Mouse (Mus musculus) CD4-positive, CD25-positive, alpha-beta regulatory T cell (primary cell): ENCODE results near the gene Paxx. TPM values are rescaled to one million over a fixed set of nuclear protein-coding genes. Genes with fewer than 3 reads are reported as not detected.

ENCODE experiments used
- polyA plus RNA-seq: library from polyadenylated mRNA; unstranded; fragments of 100-300 nt; shearing (Covaris generic); gene quantifications from one replicate; pipeline ENCODE4 v1.2.1, GENCODE M21; 2017

Gene Paxx
- polyA plus RNA-seq: 112 TPM

DNA sequence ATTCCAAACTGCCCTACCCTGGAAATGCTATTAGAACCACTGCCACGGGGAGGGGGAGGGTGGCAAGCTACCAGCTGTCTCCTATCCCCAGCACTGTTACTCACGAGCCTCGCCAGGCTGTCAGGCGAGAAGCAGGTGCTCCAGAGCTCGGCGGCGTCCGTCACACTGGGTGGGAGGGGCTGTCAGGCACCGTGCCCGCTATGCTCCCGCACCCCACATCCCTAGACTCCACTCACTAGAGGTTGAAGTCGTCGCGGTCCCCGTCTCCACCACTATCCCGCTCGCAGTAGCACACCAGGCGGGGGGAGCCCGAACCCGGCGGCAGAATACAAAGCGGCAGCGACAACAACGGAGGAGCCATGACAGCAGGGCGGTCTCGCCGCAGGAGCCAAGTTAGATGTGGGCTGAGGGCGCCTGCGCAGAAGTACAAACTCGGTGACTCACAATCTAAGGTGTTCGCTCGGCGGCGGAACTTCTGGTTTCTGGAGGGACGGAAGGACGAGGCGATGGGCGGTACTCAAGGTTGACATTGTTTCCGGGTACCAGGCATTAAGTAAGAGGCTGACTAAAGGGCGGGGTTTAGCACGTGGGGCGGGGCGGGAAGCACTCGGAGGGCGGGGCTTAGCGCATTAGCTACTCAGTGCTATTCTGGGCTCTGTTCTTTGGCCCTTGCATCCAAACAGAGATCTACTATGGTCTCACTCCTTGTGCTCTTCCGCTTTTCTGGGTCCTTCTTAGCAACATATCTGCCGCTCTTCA, at the start of gene Paxx:
Gene Paxx, minus strand, starts transcription at position 544 of the 759 bp plus-strand sequence.

DNA sequence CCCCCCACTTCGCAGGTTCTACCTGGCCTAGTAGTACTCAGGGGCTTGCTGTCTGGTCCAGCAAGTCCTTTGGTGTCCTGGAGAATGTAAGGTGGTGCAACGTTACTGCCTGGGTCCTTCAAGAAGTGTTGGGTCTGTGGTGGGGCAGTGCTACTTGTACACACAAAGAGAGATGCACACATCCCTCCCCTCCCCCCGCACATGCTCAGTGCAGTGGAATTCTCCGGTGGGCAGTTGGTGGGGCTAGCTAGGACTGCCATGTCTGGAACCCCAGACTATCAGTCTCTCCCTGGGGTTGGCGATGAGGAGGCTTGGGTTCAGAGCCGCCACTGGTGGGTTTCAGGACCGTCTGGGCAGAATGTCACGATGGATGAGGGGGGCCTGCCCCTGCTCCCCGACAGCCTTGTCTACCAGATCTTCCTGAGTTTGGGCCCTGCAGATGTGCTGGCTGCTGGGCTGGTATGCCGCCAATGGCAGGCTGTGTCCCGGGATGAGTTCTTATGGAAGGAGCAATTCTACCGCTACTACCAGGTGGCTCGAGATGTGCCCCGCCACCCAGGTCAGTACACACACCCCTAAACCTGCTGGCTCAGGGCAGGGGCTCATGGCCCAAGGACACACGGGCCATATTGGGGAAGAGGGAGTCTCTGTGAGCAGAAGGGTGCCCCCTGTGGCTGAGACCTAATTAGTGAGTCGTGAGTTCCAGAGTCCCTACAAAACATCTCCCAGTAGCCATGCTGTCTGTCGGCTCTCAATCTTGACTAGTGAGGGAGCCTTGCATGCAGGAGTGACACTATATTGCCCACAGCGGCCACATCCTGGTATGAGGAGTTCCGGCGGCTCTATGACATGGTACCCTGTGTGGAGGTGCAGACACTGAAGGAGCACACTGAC, 40.9 kb upstream of the Paxx start, which contains the start of gene C8g:
Gene C8g, minus strand, starts transcription at position 127 of the 894 bp plus-strand sequence.

DNA sequence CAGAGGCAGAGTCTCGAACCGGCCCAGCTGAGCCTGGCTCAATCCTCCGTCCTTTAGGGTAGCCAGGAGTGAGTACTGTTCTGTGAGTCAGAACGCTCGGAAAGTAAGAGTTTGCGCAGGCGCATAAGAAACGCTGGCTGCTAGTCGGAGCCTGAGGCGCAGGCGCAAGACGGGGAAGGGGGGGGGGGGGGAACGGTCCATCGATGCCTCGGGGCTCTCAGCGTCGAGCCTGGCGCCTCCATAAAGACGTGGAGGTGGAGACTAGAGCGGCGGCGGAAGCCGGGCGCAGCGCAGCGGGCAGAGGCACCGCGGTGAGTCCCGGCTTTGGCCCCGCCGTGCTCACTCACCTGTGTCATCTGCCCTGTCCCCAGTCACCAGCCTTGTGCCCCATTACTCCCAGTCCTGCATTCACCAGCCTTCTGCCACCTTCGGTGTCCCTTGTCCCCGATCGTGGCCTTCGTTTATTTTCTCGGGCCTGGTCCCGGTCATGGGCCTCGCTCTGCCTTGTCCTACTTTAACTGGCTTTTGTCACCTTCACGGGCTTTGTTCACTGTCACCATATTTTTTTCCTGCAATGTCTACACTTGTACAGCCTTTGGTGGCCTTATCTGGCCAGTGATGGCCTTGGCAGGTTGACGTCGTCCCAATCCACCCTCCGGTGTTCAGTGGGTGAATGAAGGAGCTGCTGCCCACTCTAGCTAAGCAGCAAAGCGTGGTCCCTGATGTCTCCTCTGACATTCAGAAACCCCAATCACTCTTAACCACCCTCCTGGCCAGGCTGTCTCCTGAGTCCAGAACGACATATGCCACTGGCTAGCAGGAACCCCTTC, 39.9 kb upstream of the Paxx start, which contains the start of gene Fbxw5:
Gene Fbxw5, plus strand, starts transcription at position 175 of the 830 bp plus-strand sequence.

DNA sequence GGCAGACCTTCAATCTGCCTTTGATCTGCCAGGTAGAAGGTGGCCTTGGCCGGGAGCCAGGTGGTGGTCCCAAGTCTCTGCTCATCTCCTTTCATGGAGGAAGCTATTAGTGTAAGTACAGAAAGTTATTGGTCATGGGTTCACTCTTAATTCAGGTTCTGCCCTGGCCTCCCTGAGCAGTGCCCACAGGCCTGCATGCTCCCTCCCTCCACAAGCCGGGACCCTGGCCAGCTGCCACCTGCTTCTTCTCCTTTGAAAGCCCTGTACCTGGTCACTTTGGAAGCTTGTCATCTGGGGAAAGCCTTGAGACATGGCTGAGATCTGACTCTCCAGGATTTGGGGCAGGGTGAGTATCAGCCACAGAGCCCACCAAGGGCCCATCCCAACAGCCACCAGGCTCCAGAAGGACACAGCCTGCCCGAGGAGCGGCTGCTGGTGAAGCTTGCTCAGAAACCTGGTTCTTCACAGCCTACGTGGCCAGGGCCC, 32.6 kb upstream of the Paxx start, which contains the start of gene Lcn12:
Gene Lcn12, minus strand, starts transcription at position 436 of the 486 bp plus-strand sequence.

DNA sequence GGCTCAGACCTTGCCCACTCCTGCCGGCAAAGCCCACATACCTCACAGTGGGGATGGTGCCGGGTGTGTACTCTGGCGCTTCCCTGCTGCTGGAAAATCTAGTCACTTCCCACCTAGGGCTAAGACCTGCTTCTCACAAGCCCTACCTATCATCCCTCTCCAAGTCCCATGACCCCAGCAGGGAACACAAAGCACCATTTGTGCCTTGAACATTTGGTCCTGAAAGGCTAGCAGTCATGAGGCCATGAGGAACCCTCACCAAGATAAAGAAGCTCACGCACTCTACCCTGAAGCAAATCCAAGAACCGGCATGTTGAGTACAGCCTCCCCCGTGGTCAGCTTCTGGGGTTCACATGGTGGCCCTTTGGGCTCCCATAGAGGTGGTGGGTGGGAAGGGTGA, 9.1 kb upstream of the Paxx start, which contains the start of gene Ptgds:
Gene Ptgds, minus strand, starts transcription at position 78 of the 400 bp plus-strand sequence.

DNA sequence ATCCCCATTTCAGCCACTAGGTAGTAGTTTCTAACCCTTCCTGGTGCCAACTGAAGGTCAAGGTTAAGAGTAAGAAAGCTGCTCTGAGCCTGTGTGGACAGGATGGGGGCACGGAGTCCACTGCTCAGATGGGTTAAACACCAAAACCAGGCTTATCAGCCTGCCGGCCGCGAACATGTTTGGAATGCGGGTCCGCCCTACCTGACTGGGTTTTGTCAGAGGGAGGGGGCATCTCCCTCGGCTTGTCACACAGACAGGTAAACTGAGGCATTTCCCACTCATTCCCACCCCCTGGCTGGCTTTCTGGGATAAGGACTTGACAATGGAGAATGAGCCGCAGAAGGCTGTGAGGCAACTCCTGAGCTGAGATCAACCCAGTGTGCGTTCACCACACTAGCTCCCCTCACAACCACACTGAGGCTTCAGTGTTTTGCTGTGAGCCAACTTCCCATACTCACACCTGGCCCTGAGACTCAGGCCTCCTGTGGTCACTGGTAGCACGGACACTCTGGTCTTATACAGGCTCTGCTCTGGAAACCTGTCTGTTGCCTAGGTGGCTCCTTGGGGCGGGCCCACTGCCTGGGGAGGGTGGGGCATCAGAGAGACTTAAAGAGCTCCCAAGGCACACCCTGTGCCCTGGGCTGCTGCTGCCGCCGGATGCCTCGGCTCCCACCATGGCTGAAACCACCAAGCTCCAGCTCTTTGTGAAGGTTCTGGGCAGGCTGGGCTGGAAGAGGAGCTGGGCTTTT, 4.5 kb downstream of the Paxx start, which contains the start of gene Clic3:
Gene Clic3, plus strand, starts transcription at position 634 of the 749 bp plus-strand sequence.

DNA sequence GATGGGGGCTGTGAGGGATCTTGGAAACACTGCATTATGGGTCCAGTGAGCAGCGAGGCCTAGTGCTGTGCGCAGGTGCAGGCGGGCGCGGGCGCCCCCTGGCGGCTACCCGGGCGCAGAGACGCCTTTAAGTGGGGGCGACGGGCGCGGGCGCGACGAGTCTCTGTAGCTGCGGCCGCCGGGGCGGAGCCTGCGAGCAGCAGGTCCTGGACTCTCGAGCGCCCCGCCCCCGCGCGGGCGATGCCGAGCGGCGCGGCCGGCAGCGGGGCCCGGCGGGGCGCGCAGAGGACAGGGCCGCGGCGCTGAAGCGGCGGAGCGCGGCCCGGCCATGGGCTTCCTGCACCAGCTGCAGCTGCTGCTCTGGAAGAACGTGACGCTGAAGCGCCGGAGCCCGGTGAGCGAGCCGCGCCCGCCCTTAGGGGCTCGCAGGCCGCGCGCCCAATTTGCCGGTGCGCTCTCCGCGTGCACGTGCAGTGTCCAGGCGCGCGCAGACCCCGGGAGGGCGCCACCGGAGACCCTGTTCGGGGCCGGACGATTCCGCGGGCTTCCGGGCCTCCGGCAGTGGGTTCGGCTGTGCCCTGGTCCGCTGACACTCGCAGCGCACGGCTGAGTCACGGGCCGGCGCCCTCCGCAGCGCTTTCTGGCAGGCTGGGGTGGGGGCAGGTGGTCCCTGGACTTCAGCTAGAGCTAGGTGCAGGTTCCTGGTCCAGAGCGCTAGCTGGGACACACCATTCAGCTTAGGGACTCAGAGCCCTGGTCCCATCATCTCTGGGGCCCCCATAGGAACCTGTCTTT, 32.3 kb downstream of the Paxx start, which contains the start of gene Abca2:
Gene Abca2, plus strand, starts transcription at position 262 of the 795 bp plus-strand sequence.

DNA sequence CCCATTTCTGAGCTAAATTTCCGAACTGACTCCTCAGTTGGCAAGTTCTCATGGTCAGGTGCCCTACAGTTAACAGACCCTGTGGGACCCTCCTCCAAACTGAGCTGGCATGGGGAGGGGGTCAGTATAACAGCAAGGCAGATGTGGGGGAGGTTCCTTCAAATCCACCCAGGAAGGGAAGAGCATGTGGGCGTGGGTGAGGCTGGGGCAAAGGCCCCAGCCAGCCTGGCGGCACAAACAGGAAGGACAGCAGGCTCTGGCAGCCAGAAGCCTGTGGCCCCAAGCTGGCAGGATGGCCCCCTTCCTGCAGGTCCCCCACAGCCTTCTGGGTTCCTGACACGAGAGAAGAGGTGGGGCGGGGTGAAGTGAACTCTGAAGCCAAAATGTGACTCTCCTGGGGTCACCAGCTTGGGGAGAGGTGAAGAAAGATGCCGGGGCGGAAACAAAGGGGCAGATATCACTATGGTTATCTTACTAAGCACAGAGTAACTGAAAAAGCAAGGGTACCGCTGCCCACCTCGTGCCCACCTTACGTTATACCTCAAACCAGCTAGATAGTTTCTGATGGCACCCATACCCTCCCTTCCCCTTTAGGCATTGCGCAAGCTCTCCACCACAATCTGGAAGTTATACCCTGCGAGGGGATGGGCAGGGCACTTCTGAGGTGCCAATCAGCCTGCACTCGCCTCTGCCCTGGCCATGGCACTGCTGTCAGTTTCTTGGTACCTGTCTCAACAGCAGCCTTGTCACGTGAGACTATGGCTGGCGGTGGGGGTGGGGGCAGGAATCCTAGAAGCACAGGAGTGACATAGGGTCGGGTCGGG, 38.1 kb downstream of the Paxx start, which contains the start of gene Fut7:
Gene Fut7, plus strand, starts transcription at position 681 of the 824 bp plus-strand sequence.

Other genes starting within 250 kb of the Paxx start
- gene Nelfb, start 249.6 kb downstream of the Paxx start, polyA plus RNA-seq: 141 TPM
- not detected for gene Stpg3, start 246.5 kb downstream of the Paxx start, polyA plus RNA-seq
- gene Fam166a, start 242.3 kb downstream of the Paxx start, polyA plus RNA-seq: 0.49 TPM
- gene Tubb4b, start 236.4 kb downstream of the Paxx start, polyA plus RNA-seq: 174 TPM
- not detected for gene Slc34a3, start 226.7 kb downstream of the Paxx start, polyA plus RNA-seq
- not detected for gene Rnf224, start 224.3 kb downstream of the Paxx start, polyA plus RNA-seq
- 2.2 TPM for gene Rnf208, start 218.8 kb downstream of the Paxx start, polyA plus RNA-seq
- not detected for gene Cysrt1, start 218.6 kb downstream of the Paxx start, polyA plus RNA-seq
- gene AL732309.1, start 214.2 kb downstream of the Paxx start, polyA plus RNA-seq: 7.9 TPM
- 25.3 TPM for gene Tmem203, start 205.7 kb downstream of the Paxx start, polyA plus RNA-seq
- gene Tprn, start 198.5 kb downstream of the Paxx start, polyA plus RNA-seq: 18.9 TPM
- gene Ssna1, start 188.7 kb downstream of the Paxx start, polyA plus RNA-seq: 118 TPM
- 116 TPM for gene Anapc2, start 188.6 kb downstream of the Paxx start, polyA plus RNA-seq
- gene Tmem210, start 172.9 kb downstream of the Paxx start, polyA plus RNA-seq: not detected
- 0.14 TPM for gene Lrrc26, start 171.2 kb downstream of the Paxx start, polyA plus RNA-seq
- 0.25 TPM for gene Grin1, start 141.9 kb downstream of the Paxx start, polyA plus RNA-seq
- gene Man1b1, start 128.8 kb downstream of the Paxx start, polyA plus RNA-seq: 21.4 TPM
- 20.6 TPM for gene Dpp7, start 104.7 kb downstream of the Paxx start, polyA plus RNA-seq
- 40.8 TPM for gene Uap1l1, start 95.4 kb downstream of the Paxx start, polyA plus RNA-seq
- 0.87 TPM for gene Sapcd2, start 88.8 kb downstream of the Paxx start, polyA plus RNA-seq
- not detected for gene Entpd2, start 65.2 kb downstream of the Paxx start, polyA plus RNA-seq
- gene Npdc1, start 61.7 kb downstream of the Paxx start, polyA plus RNA-seq: 0.96 TPM
- gene Fut7, start 37.8 kb downstream of the Paxx start, polyA plus RNA-seq: 5.3 TPM
- 74.7 TPM for gene Abca2, start 32.4 kb downstream of the Paxx start, polyA plus RNA-seq
- gene Clic3, start 4.3 kb downstream of the Paxx start, polyA plus RNA-seq: 3.2 TPM
- not detected for gene Ptgds, start 9.0 kb upstream of the Paxx start, polyA plus RNA-seq
- not detected for gene Lcn12, start 32.8 kb upstream of the Paxx start, polyA plus RNA-seq
- 110 TPM for gene Fbxw5, start 39.7 kb upstream of the Paxx start, polyA plus RNA-seq
- 9.6 TPM for gene C8g, start 40.6 kb upstream of the Paxx start, polyA plus RNA-seq
- 80.4 TPM for gene Traf2, start 85.8 kb upstream of the Paxx start, polyA plus RNA-seq
- 341 TPM for gene Edf1, start 96.8 kb upstream of the Paxx start, polyA plus RNA-seq
- 1.4 TPM for gene Mamdc4, start 113.8 kb upstream of the Paxx start, polyA plus RNA-seq
- 72.2 TPM for gene Phpt1, start 114.1 kb upstream of the Paxx start, polyA plus RNA-seq
- 0.20 TPM for gene Ajm1, start 120.7 kb upstream of the Paxx start, polyA plus RNA-seq
- 51.6 TPM for gene Rabl6, start 147.4 kb upstream of the Paxx start, polyA plus RNA-seq
- gene Ccdc183, start 156.6 kb upstream of the Paxx start, polyA plus RNA-seq: not detected
- 1.1 TPM for gene Tmem141, start 160.9 kb upstream of the Paxx start, polyA plus RNA-seq
- gene Fcna, start 166.9 kb upstream of the Paxx start, polyA plus RNA-seq: 2.9 TPM
- not detected for gene Lcn8, start 192.0 kb upstream of the Paxx start, polyA plus RNA-seq
- not detected for gene Lcn5, start 196.9 kb upstream of the Paxx start, polyA plus RNA-seq
- not detected for gene Lcn6, start 215.7 kb upstream of the Paxx start, polyA plus RNA-seq
- gene Lcn10, start 221.6 kb upstream of the Paxx start, polyA plus RNA-seq: 0.22 TPM
- gene Obp2a, start 238.9 kb upstream of the Paxx start, polyA plus RNA-seq: not detected
- gene Bmyc, start 245.6 kb upstream of the Paxx start, polyA plus RNA-seq: 177 TPM